Mouse (Mus musculus): ENCODE measurements around the gene Kdm2b. TPM values are rescaled to one million over a fixed set of nuclear protein-coding genes. Genes with fewer than 3 reads are reported as not detected.

Kdm2b gene
- polyA plus RNA-seq, 1 experiment = 27.5 TPM

GRCm38 (mm10) chr5:122883652-122884235, 105.9 kb downstream of the Kdm2b start:
- Histone ChIP-seq H3K4me3 (replicated peaks; ENCODE audit: insufficient read depth, low read depth, low read length) (no peak overlapping the region), H3K4me1 (ENCODE audit: control insufficient read depth, insufficient read depth, low read length) (peaks cover 36% of the 10 kb centered on the region), H3K27me3 (ENCODE audit: control insufficient read depth, insufficient read depth, low read length) (no peaks in the 10 kb centered on the region), H3K27ac (ENCODE audit: insufficient read depth, low read length) (no peak overlapping the region)
- no peak for TF ChIP-seq POLR2A (IDR thresholded peaks at IDR 0.05; ENCODE audit: borderline replicate concordance, insufficient read depth, low read length)
- no peak for TF ChIP-seq CTCF (IDR thresholded peaks at IDR 0.05; ENCODE audit: borderline replicate concordance, insufficient read depth, low read depth, low read length)
- no peak for DNase-seq
- WGBS = 66% methylated on average over 2 of the region's 2 CpGs

DNA sequence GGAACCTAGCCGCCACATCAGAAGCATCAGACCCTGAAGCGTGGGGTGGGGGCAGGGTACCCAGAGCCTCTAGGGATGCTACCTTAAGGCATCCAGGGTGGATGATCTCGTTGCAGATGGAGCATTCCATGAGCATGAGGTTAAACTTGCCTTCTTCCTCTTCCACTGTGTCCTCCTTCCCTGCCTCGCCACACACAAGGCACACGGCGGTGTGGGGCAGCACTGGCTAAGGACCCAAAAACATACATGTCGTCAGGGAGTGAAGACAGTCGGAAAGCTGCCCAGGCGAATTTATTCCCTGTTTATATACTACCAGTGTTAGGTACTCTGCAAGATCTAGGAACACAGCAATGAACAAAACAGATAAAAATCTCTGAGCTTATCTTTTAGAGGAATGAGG, 106.4 kb downstream of the Kdm2b start:
- no peak for DNase-seq
- Histone ChIP-seq H3K4me1 (ENCODE audit: control insufficient read depth, insufficient read depth, low read length) (peaks cover 31% of the 10 kb centered on the region), H3K4me3 (replicated peaks; ENCODE audit: insufficient read depth, low read depth, low read length) (no peak overlapping the region), H3K27ac (ENCODE audit: insufficient read depth, low read length) (peak overlapping the region; percentile 18; the same call in 1 of the 2 replicates), H3K27me3 (ENCODE audit: control insufficient read depth, insufficient read depth, low read length) (no peaks in the 10 kb centered on the region)
- TF ChIP-seq CTCF (IDR thresholded peaks at IDR 0.05; ENCODE audit: borderline replicate concordance, insufficient read depth, low read depth, low read length) (no peak), POLR2A (IDR thresholded peaks at IDR 0.05; ENCODE audit: borderline replicate concordance, insufficient read depth, low read length) (no peak)
- WGBS = 67% methylated on average over 9 of the region's 9 CpGs

GRCm38 (mm10) chr5:122882256-122883050, 107.2 kb downstream of the Kdm2b start:
- H3K27ac ChIP-seq (ENCODE audit: insufficient read depth, low read length) = peak overlapping the region; percentile 18; the same call in 1 of the 2 replicates
- no peaks in the 10 kb centered on the region for H3K27me3 ChIP-seq (ENCODE audit: control insufficient read depth, insufficient read depth, low read length)
- no peak overlapping the region for H3K4me3 ChIP-seq (replicated peaks; ENCODE audit: insufficient read depth, low read depth, low read length)
- H3K4me1 ChIP-seq (ENCODE audit: control insufficient read depth, insufficient read depth, low read length) = peaks cover 24% of the 10 kb centered on the region
- DNase-seq = peak; percentile 61 to 73
- 51% methylated on average over 18 of the region's 18 CpGs for WGBS
- no peak for TF ChIP-seq CTCF (IDR thresholded peaks at IDR 0.05; ENCODE audit: borderline replicate concordance, insufficient read depth, low read depth, low read length)
- TF ChIP-seq POLR2A (IDR thresholded peaks at IDR 0.05; ENCODE audit: borderline replicate concordance, insufficient read depth, low read length) = no peak

DNA sequence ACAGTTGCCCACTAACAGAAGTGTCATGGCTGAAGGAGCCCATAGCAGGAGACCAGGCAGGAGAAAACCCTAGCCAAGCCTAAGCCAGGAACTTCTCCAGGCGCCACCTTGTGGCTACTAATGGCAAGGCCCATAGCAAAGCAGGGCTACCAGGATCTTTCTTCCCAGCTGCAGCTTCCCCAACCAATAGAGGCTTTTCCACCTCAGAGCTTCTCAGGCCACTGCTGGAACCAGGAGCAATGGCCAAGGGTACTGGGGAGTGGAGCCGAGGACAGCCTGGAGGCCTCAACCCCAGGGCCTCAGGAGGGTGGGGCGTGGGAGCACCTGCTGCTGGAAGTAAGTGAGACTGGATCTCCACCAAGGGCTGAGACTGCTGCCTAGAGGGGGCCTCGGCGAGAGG, 108.3 kb downstream of the Kdm2b start:
- TF ChIP-seq CTCF (IDR thresholded peaks at IDR 0.05; ENCODE audit: borderline replicate concordance, insufficient read depth, low read depth, low read length) = peak; percentile 82
- TF ChIP-seq POLR2A (IDR thresholded peaks at IDR 0.05; ENCODE audit: borderline replicate concordance, insufficient read depth, low read length) = no peak
- Histone ChIP-seq H3K4me1 (ENCODE audit: control insufficient read depth, insufficient read depth, low read length) (peaks cover 24% of the 10 kb centered on the region), H3K4me3 (replicated peaks; ENCODE audit: insufficient read depth, low read depth, low read length) (no peak overlapping the region), H3K27me3 (ENCODE audit: control insufficient read depth, insufficient read depth, low read length) (no peaks in the 10 kb centered on the region), H3K27ac (ENCODE audit: insufficient read depth, low read length) (no peak overlapping the region)
- DNase-seq = peak; percentile 71 to 82
- 48% methylated on average over 5 of the region's 5 CpGs for WGBS

GRCm38 (mm10) chr5:122880241-122880980, 109.2 kb downstream of the Kdm2b start:
- Histone ChIP-seq H3K4me1 (ENCODE audit: control insufficient read depth, insufficient read depth, low read length) (peaks cover 20% of the 10 kb centered on the region), H3K4me3 (replicated peaks; ENCODE audit: insufficient read depth, low read depth, low read length) (no peak overlapping the region), H3K27me3 (ENCODE audit: control insufficient read depth, insufficient read depth, low read length) (no peaks in the 10 kb centered on the region), H3K27ac (ENCODE audit: insufficient read depth, low read length) (no peak overlapping the region)
- WGBS = 91% methylated on average over 37 of the region's 37 CpGs
- no peak for DNase-seq
- no peak for TF ChIP-seq CTCF (IDR thresholded peaks at IDR 0.05; ENCODE audit: borderline replicate concordance, insufficient read depth, low read depth, low read length)
- TF ChIP-seq POLR2A (IDR thresholded peaks at IDR 0.05; ENCODE audit: borderline replicate concordance, insufficient read depth, low read length) = no peak

DNA sequence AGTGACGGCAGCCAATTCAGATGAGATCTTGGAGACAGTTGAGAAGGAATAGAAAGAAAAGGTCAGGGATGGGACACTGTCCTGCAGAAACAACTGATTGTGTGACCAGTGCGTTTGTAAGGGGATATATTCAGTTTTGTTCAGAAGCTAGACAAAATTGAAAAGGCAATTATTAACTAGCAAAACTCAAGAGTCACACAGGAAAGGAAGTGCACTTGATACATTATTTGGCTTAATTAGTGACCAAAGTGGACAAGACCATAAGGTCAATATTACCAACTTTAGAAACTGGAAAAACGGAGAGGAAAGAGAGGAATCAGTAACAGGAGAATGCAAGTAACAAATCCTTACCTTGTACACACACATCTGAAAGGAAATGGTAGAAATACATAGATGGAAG, 113.0 kb downstream of the Kdm2b start:
- Histone ChIP-seq H3K27ac (ENCODE audit: insufficient read depth, low read length) (no peak overlapping the region), H3K4me3 (replicated peaks; ENCODE audit: insufficient read depth, low read depth, low read length) (no peak overlapping the region), H3K4me1 (ENCODE audit: control insufficient read depth, insufficient read depth, low read length) (peaks cover 14% of the 10 kb centered on the region), H3K27me3 (ENCODE audit: control insufficient read depth, insufficient read depth, low read length) (no peaks in the 10 kb centered on the region)
- no peak for DNase-seq
- TF ChIP-seq POLR2A (IDR thresholded peaks at IDR 0.05; ENCODE audit: borderline replicate concordance, insufficient read depth, low read length) (no peak), CTCF (IDR thresholded peaks at IDR 0.05; ENCODE audit: borderline replicate concordance, insufficient read depth, low read depth, low read length) (no peak)
- WGBS = 94% methylated on average over 3 of the region's 3 CpGs

DNA sequence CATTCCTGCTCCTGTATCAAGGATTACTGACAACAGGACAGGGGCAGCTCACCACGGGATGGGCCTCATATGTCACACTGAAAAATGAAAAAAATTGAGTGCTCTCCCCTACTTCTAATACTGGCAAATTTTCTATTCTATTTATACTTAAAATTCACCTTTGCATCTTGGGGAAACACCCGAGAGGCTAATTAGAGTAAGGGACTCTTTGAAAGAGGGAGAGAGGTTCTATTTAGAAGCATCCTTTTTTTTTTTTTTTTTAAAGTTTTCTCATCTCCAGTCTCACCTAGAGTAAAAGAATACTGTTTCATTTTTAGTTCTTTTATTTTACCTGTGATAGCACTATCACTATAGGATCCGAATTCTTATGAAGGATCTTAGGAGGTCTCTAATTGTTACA, 115.3 kb downstream of the Kdm2b start:
- WGBS = 69% methylated on average over 3 of the region's 3 CpGs
- Histone ChIP-seq H3K27ac (ENCODE audit: insufficient read depth, low read length) (peak overlapping the region; percentile 50; the same call in 1 of the 2 replicates), H3K4me3 (replicated peaks; ENCODE audit: insufficient read depth, low read depth, low read length) (no peak overlapping the region), H3K4me1 (ENCODE audit: control insufficient read depth, insufficient read depth, low read length) (peaks cover 10% of the 10 kb centered on the region), H3K27me3 (ENCODE audit: control insufficient read depth, insufficient read depth, low read length) (no peaks in the 10 kb centered on the region)
- no peak for DNase-seq
- no peak for TF ChIP-seq POLR2A (IDR thresholded peaks at IDR 0.05; ENCODE audit: borderline replicate concordance, insufficient read depth, low read length)
- TF ChIP-seq CTCF (IDR thresholded peaks at IDR 0.05; ENCODE audit: borderline replicate concordance, insufficient read depth, low read depth, low read length) = no peak
